Mouse (Mus musculus) liver, postnatal 0 days (tissue): Measurements from ENCODE around the gene Vinac1.

Experiments used
- CTCF ChIP-seq: sonication (generic); IDR thresholded peaks from 2 replicates; pipeline ENCODE4 v1.5.1; 2016; ENCODE audit warnings: antibody characterized with exemption, low read depth
- EP300 ChIP-seq: IDR thresholded peaks from 2 replicates; pipeline ENCODE4 v1.6.1; 2016; ENCODE audit warnings: antibody characterized with exemption, low read depth, mild to moderate bottlenecking

DNA sequence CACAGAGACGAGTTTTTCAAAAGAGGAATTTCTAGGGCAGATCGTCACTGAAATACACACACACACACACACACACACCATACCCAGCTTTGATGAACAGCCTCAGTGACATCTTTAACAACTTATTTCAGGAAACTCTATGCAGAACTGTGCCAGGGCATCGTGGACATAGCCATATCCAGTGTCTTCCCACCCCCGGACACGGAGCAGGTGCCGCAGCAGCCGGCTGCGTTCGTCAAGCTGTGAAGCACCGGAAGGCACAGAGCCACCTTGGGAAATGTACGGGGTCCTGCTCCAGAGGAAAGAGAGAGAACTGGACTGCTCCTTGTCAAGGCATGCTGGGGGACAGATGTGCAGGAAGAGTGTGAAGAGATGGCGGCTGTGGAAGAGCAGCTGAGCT lies 44.8 kb upstream of the Vinac1 start:
- no peak for TF ChIP-seq CTCF
- no peak for TF ChIP-seq EP300
